Mouse (Mus musculus) liver, embryonic 14.5 days (tissue): ENCODE results near the gene Srsf2. TPM values are rescaled to one million over a fixed set of nuclear protein-coding genes. Genes with fewer than 3 reads are reported as not detected.

Experiments
- ATAC-seq: fragments of 200-750 bp; cut with Nextera tagmentation; 2 replicates; pipeline ENCODE4 v1.8.0; 2017; ENCODE audit warnings: moderate number of reproducible peaks, mild to moderate bottlenecking, moderate library complexity; ENCODE audit not compliant: insufficient read depth
- DNase-seq, 3 experiments: peaks; one replicate each; pipeline ENCODE4 v3.0.0-alpha.2; 2012 to 2013; ENCODE audit warnings: low read depth in 3 of 3, low spot score in 3 of 3
- H3K27ac ChIP-seq: fragments of 300-500 bp; sonication (generic); 2 replicates; pipeline ENCODE4 v1.5.1; 2014; ENCODE audit warnings: moderate library complexity, mild to moderate bottlenecking, control low read depth, inconsistent platforms
- H3K27me3 ChIP-seq: fragments of 300-500 bp; sonication (generic); 2 replicates; pipeline ENCODE4 v1.6.1; 2014; ENCODE audit warnings: mild to moderate bottlenecking, low read length, moderate library complexity; ENCODE audit not compliant: control insufficient read depth, insufficient read depth
- H3K36me3 ChIP-seq: fragments of 300-500 bp; sonication (generic); replicated peaks from 2 replicates; pipeline ENCODE4 v1.6.1; 2014; ENCODE audit warnings: low read depth; ENCODE audit not compliant: control insufficient read depth, insufficient read depth
- H3K4me1 ChIP-seq, 2 experiments: fragments of 200-500 bp in 1 of 2; fragments of 300-500 bp in 1 of 2; sonication (generic) in 1 of 2; replicated peaks; 2 replicates each; pipeline ENCODE4 v1.6.1; 2012 to 2014; ENCODE audit warnings: antibody characterized with exemption in 1 of 2, inconsistent platforms in 1 of 2, low read length in 1 of 2; ENCODE audit not compliant: control insufficient read depth in 2 of 2, insufficient read depth in 2 of 2
- H3K4me2 ChIP-seq: fragments of 300-500 bp; sonication (generic); 2 replicates; pipeline ENCODE4 v1.6.1; 2014; ENCODE audit warnings: low read depth, mild to moderate bottlenecking, control low read depth, moderate library complexity
- H3K4me3 ChIP-seq, 2 experiments: fragments of 200-500 bp in 1 of 2; fragments of 300-500 bp in 1 of 2; sonication (generic) in 1 of 2; 2 replicates each; pipeline ENCODE4 v1.5.1; 2012 to 2014; ENCODE audit warnings: low read depth in 2 of 2, low read length in 2 of 2, mild to moderate bottlenecking in 2 of 2, control low read depth in 1 of 2, inconsistent platforms in 1 of 2, moderate library complexity in 1 of 2; ENCODE audit not compliant: insufficient read depth in 1 of 2
- H3K9ac ChIP-seq: fragments of 300-500 bp; sonication (generic); replicated peaks from 2 replicates; pipeline ENCODE4 v1.6.1; 2014; ENCODE audit warnings: mild to moderate bottlenecking, control low read depth, moderate library complexity
- H3K9me3 ChIP-seq: fragments of 300-500 bp; sonication (generic); 2 replicates; pipeline ENCODE4 v1.6.1; 2016; ENCODE audit warnings: low read length, mixed read lengths; ENCODE audit not compliant: control insufficient read depth
- CTCF ChIP-seq: IDR thresholded peaks from 2 replicates; pipeline ENCODE4 v1.5.1; 2016; ENCODE audit warnings: antibody characterized with exemption, low read depth, control low read depth
- EP300 ChIP-seq: IDR thresholded peaks from 2 replicates; pipeline ENCODE4 v1.6.1; 2016; ENCODE audit warnings: antibody characterized with exemption, low read depth
- WGBS: fragments of 180-500 bp; shearing (Covaris S2); extraction: QIAGEN DNeasy Blood & Tissue Kit; methylation state at CpG from one replicate; pipeline ENCODE4 v1.1.7; 2014; ENCODE audit not compliant: insufficient replicate concordance; 5-methylcytosine and 5-hydroxymethylcytosine counted together
- polyA plus RNA-seq, 2 experiments: library from polyadenylated mRNA; depleted of rRNA in 1 of 2; stranded (reverse) in 1 of 2; unstranded in 1 of 2; fragments of >200 nt; fragmentation: Nextera tagmentation in 1 of 2; extraction: Ambion mirVana in 1 of 2; gene quantifications; 2 replicates each; pipeline versions ENCODE4 v1.2.1 to v1.2.3; 2012 to 2014

The Srsf2 gene
- polyA plus RNA-seq, 2 experiments: 334 to 426 TPM

GRCm38 (mm10) chr11:116869223-116869622 is 16.3 kb upstream of the Srsf2 start:
- Histone ChIP-seq H3K4me3 (no peak overlapping the region), H3K9me3 (no peaks in the 10 kb centered on the region), H3K9ac (no peak overlapping the region), H3K4me1 (no peaks in the 10 kb centered on the region), H3K27me3 (no peaks in the 10 kb centered on the region), H3K4me2 (no peak overlapping the region), H3K27ac (no peak overlapping the region), H3K36me3 (peaks cover 3% of the 10 kb centered on the region; the same call in 1 of the 2 replicates)
- ATAC-seq (no peak), DNase-seq (no peak)
- WGBS: 73% methylated on average over 8 of the region's 8 CpGs
- TF ChIP-seq EP300 (no peak), CTCF (no peak)

DNA sequence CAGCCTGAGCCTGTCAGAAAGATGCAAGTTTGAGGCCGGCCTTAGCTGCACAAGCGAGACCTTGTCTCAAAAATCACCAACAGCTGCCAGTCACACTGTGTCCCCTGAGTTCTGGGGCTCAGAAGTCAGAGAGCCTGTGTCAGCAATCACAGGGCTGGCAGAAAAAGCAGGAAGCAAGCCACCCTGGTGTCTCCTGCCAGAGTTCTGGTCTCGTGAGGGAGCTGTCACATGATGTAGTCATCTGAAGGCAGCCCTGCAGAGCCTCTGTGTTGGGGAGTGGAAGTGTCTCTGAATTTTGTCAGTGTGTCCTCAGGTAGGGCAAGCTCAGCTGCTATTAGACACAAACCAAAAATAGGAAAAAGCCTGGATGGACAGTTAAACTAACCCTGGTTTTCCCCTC is 15.2 kb upstream of the Srsf2 start:
- WGBS: 65% methylated on average over 3 of the region's 3 CpGs
- peaks cover 3% of the 10 kb centered on the region; the same call in 1 of the 2 replicates for H3K36me3 ChIP-seq

DNA sequence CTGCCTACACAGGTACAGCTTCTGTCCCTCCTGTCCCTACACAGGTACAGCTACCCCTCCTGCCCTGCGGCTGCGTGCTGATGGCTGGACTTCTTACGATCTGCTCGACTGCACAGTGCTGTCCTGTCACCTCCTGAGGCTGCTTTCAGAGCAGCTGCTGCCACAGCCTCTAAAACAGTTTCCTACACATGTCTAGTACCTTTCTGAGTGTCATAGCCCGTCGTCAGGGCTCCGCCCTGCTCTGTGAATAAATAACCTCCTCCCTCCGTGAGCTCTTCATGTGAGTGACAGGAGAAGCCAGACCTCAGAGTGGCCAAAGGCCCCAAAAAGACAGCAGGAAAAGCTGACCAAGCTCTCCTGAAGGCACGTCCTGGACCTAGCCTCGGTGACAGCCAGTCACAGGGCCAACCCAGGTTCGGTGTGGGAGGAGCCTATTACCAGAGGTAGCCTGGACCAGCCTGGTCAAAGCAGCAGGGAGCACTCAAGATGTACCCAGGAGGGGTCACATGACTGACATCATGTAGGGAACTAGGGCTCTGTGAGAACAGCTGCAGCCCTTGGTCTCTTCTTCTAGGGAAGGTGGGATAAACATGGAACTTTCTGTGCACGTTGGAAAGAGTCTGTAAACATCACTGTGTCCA is 13.2 kb upstream of the Srsf2 start:
- H3K4me3 ChIP-seq: no peak overlapping the region
- no peak overlapping the region for H3K9ac ChIP-seq
- H3K4me2 ChIP-seq: no peak overlapping the region
- no peaks in the 10 kb centered on the region for H3K4me1 ChIP-seq
- H3K27ac ChIP-seq: no peak overlapping the region
- ATAC-seq: no peak
- DNase-seq: no peak
- H3K9me3 ChIP-seq: no peaks in the 10 kb centered on the region
- WGBS: 73% methylated on average over 12 of the region's 12 CpGs
- H3K27me3 ChIP-seq: no peaks in the 10 kb centered on the region
- H3K36me3 ChIP-seq: peaks cover 6% of the 10 kb centered on the region; the same call in 1 of the 2 replicates
- no peak for TF ChIP-seq EP300
- TF ChIP-seq CTCF: no peak

More for the DNA sequence above, 15.2 kb upstream of the Srsf2 start:
- TF ChIP-seq EP300 (no peak), CTCF (no peak)
- no peak overlapping the region for H3K27ac ChIP-seq
- no peaks in the 10 kb centered on the region for H3K9me3 ChIP-seq
- no peaks in the 10 kb centered on the region for H3K27me3 ChIP-seq
- DNase-seq (no peak), ATAC-seq (no peak)
- no peak overlapping the region for H3K9ac ChIP-seq
- H3K4me3 ChIP-seq: no peak overlapping the region
- H3K4me1 ChIP-seq: no peaks in the 10 kb centered on the region
- H3K4me2 ChIP-seq: no peak overlapping the region

DNA sequence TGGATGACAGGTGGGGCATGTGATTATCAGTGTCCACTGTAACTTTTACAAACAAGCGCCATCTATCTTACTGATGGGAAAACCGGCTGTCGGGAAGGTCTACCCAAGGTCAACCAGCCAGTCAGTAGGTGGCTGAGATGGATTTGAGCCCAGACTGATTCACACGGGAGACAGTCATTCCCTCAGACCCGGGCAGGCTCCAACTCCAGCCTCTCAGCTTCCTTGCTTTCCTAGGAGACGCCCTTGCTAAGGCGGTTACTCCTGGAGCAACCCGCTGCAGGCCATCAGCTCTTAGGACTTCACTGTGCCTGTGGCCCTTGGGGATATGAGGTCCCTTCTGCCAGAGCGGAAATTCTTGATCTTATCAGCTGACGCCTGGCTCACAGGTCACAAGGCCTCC is 11.6 kb upstream of the Srsf2 start:
- Histone ChIP-seq H3K9ac (no peak overlapping the region), H3K4me2 (no peak overlapping the region), H3K4me3 (no peak overlapping the region), H3K9me3 (no peaks in the 10 kb centered on the region), H3K4me1 (no peaks in the 10 kb centered on the region), H3K27ac (no peak overlapping the region), H3K27me3 (no peaks in the 10 kb centered on the region), H3K36me3 (peaks cover 8% of the 10 kb centered on the region; the same call in 1 of the 2 replicates)
- ATAC-seq (no peak), DNase-seq (no peak)
- 64% methylated on average over 10 of the region's 10 CpGs for WGBS
- TF ChIP-seq CTCF (no peak), EP300 (no peak)

GRCm38 (mm10) chr11:116857183-116857850 is 4.4 kb upstream of the Srsf2 start:
- Histone ChIP-seq H3K9me3 (no peaks in the 10 kb centered on the region), H3K36me3 (0 out of 2 replicates have a peak, but pooled peaks cover 5% of the 10 kb centered on the region), H3K4me2 (no peak overlapping the region), H3K27ac (no peak overlapping the region), H3K4me1 (peaks cover 7 to 8% of the 10 kb centered on the region in 2 experiments; a peak in 3 of 4 replicates), H3K4me3 (no peak overlapping the region), H3K27me3 (no peaks in the 10 kb centered on the region), H3K9ac (no peak overlapping the region)
- ATAC-seq (no peak), DNase-seq (no peak)
- TF ChIP-seq CTCF (no peak), EP300 (no peak)
- 63% methylated on average over 12 of the region's 12 CpGs for WGBS
